Mouse (Mus musculus): Measurements from ENCODE around the gene Rcan1. TPM values are rescaled to one million over a fixed set of nuclear protein-coding genes. Genes with fewer than 3 reads are reported as not detected.

Rcan1 gene
- polyA plus RNA-seq, 1 experiment: 44.4 TPM

- H3K27ac ChIP-seq (ENCODE audit: insufficient read depth, low read depth, low read length): no peak overlapping the region
- H3K27me3 ChIP-seq (replicated peaks; ENCODE audit: control insufficient read depth, insufficient read depth, low read length): no peaks in the 10 kb centered on the region
- no peak for DNase-seq
- TF ChIP-seq POLR2A (IDR thresholded peaks at IDR 0.05; ENCODE audit: low read depth, low read length): no peak
- TF ChIP-seq CTCF (conservative IDR thresholded peaks at IDR 0.05; ENCODE audit: insufficient read depth, insufficient read length, low read depth, low read length): no peak
- H3K4me1 ChIP-seq (ENCODE audit: control insufficient read depth, insufficient read depth, low read length): no peaks in the 10 kb centered on the region
- 79% methylated on average over 4 of the region's 4 CpGs for WGBS
- H3K36me3 ChIP-seq (ENCODE audit: control insufficient read depth, insufficient read depth, low read length): no peaks in the 10 kb centered on the region
- H3K4me3 ChIP-seq (ENCODE audit: insufficient read depth, low read depth, low read length): no peak overlapping the region
Measured at GRCm38 (mm10) chr16:92507573-92507972, 36.9 kb upstream of the Rcan1 start.

- H3K27ac ChIP-seq (ENCODE audit: insufficient read depth, low read depth, low read length): no peak overlapping the region
- WGBS: 58% methylated on average over 5 of the region's 5 CpGs
- H3K36me3 ChIP-seq (ENCODE audit: control insufficient read depth, insufficient read depth, low read length): no peaks in the 10 kb centered on the region
- DNase-seq: no peak
- H3K4me1 ChIP-seq (ENCODE audit: control insufficient read depth, insufficient read depth, low read length): no peaks in the 10 kb centered on the region
- H3K4me3 ChIP-seq (ENCODE audit: insufficient read depth, low read depth, low read length): no peak overlapping the region
- TF ChIP-seq CTCF (conservative IDR thresholded peaks at IDR 0.05; ENCODE audit: insufficient read depth, insufficient read length, low read depth, low read length) (no peak), POLR2A (IDR thresholded peaks at IDR 0.05; ENCODE audit: low read depth, low read length) (no peak)
- H3K27me3 ChIP-seq (replicated peaks; ENCODE audit: control insufficient read depth, insufficient read depth, low read length): peaks cover 1% of the 10 kb centered on the region; the same call in 1 of the 2 replicates
Measured at GRCm38 (mm10) chr16:92503105-92503504, 32.4 kb upstream of the Rcan1 start.

- Histone ChIP-seq H3K36me3 (ENCODE audit: control insufficient read depth, insufficient read depth, low read length) (no peaks in the 10 kb centered on the region), H3K27ac (ENCODE audit: insufficient read depth, low read depth, low read length) (no peak overlapping the region), H3K27me3 (replicated peaks; ENCODE audit: control insufficient read depth, insufficient read depth, low read length) (peaks cover 1% of the 10 kb centered on the region; the same call in 1 of the 2 replicates), H3K4me3 (ENCODE audit: insufficient read depth, low read depth, low read length) (no peak overlapping the region), H3K4me1 (ENCODE audit: control insufficient read depth, insufficient read depth, low read length) (no peaks in the 10 kb centered on the region)
- 88% methylated on average over 8 of the region's 8 CpGs for WGBS
- DNase-seq: no peak
- no peak for TF ChIP-seq POLR2A (IDR thresholded peaks at IDR 0.05; ENCODE audit: low read depth, low read length)
- no peak for TF ChIP-seq CTCF (conservative IDR thresholded peaks at IDR 0.05; ENCODE audit: insufficient read depth, insufficient read length, low read depth, low read length)
Measured at GRCm38 (mm10) chr16:92500534-92500933, 29.9 kb upstream of the Rcan1 start.

GRCm38 (mm10) chr16:92499324-92499723 is 28.7 kb upstream of the Rcan1 start:
- Histone ChIP-seq H3K4me3 (ENCODE audit: insufficient read depth, low read depth, low read length) (no peak overlapping the region), H3K36me3 (ENCODE audit: control insufficient read depth, insufficient read depth, low read length) (no peaks in the 10 kb centered on the region), H3K4me1 (ENCODE audit: control insufficient read depth, insufficient read depth, low read length) (no peaks in the 10 kb centered on the region), H3K27me3 (replicated peaks; ENCODE audit: control insufficient read depth, insufficient read depth, low read length) (peaks cover 1% of the 10 kb centered on the region; the same call in 1 of the 2 replicates), H3K27ac (ENCODE audit: insufficient read depth, low read depth, low read length) (no peak overlapping the region)
- WGBS: 32% methylated on average over 15 of the region's 15 CpGs
- no peak for TF ChIP-seq POLR2A (IDR thresholded peaks at IDR 0.05; ENCODE audit: low read depth, low read length)
- no peak for TF ChIP-seq CTCF (conservative IDR thresholded peaks at IDR 0.05; ENCODE audit: insufficient read depth, insufficient read length, low read depth, low read length)
- DNase-seq: no peak

- 1% methylated on average over 34 of the region's 34 CpGs for WGBS
Measured at GRCm38 (mm10) chr16:92498589-92498981, 27.9 kb upstream of the Rcan1 start.

GRCm38 (mm10) chr16:92497851-92498588 is 27.4 kb upstream of the Rcan1 start:
- no peak overlapping the region for H3K27ac ChIP-seq (ENCODE audit: insufficient read depth, low read depth, low read length)
- peaks cover 1% of the 10 kb centered on the region; the same call in 1 of the 2 replicates for H3K27me3 ChIP-seq (replicated peaks; ENCODE audit: control insufficient read depth, insufficient read depth, low read length)
- 0 out of 2 replicates have a peak overlapping the region, but pooled peaks have one; percentile 1 for H3K4me3 ChIP-seq (ENCODE audit: insufficient read depth, low read depth, low read length)
- H3K4me1 ChIP-seq (ENCODE audit: control insufficient read depth, insufficient read depth, low read length): no peaks in the 10 kb centered on the region
- H3K36me3 ChIP-seq (ENCODE audit: control insufficient read depth, insufficient read depth, low read length): no peaks in the 10 kb centered on the region
- no peak for DNase-seq
- WGBS: 21% methylated on average over 26 of the region's 26 CpGs
- TF ChIP-seq POLR2A (IDR thresholded peaks at IDR 0.05; ENCODE audit: low read depth, low read length): no peak
- no peak for TF ChIP-seq CTCF (conservative IDR thresholded peaks at IDR 0.05; ENCODE audit: insufficient read depth, insufficient read length, low read depth, low read length)

More at GRCm38 (mm10) chr16:92498589-92498981, 27.9 kb upstream of the Rcan1 start:
- Histone ChIP-seq H3K36me3 (ENCODE audit: control insufficient read depth, insufficient read depth, low read length) (no peaks in the 10 kb centered on the region), H3K27me3 (replicated peaks; ENCODE audit: control insufficient read depth, insufficient read depth, low read length) (peaks cover 1% of the 10 kb centered on the region; the same call in 1 of the 2 replicates), H3K4me1 (ENCODE audit: control insufficient read depth, insufficient read depth, low read length) (no peaks in the 10 kb centered on the region), H3K27ac (ENCODE audit: insufficient read depth, low read depth, low read length) (no peak overlapping the region), H3K4me3 (ENCODE audit: insufficient read depth, low read depth, low read length) (0 out of 2 replicates have a peak overlapping the region, but pooled peaks have one; percentile 1)
- no peak for DNase-seq
- TF ChIP-seq POLR2A (IDR thresholded peaks at IDR 0.05; ENCODE audit: low read depth, low read length): no peak
- no peak for TF ChIP-seq CTCF (conservative IDR thresholded peaks at IDR 0.05; ENCODE audit: insufficient read depth, insufficient read length, low read depth, low read length)

- no peak for DNase-seq
- TF ChIP-seq CTCF (conservative IDR thresholded peaks at IDR 0.05; ENCODE audit: insufficient read depth, insufficient read length, low read depth, low read length): no peak
- no peaks in the 10 kb centered on the region for H3K27me3 ChIP-seq (replicated peaks; ENCODE audit: control insufficient read depth, insufficient read depth, low read length)
- no peaks in the 10 kb centered on the region for H3K36me3 ChIP-seq (ENCODE audit: control insufficient read depth, insufficient read depth, low read length)
- WGBS: 78% methylated on average over 9 of the region's 9 CpGs
- H3K4me1 ChIP-seq (ENCODE audit: control insufficient read depth, insufficient read depth, low read length): no peaks in the 10 kb centered on the region
- H3K4me3 ChIP-seq (ENCODE audit: insufficient read depth, low read depth, low read length): no peak overlapping the region
- H3K27ac ChIP-seq (ENCODE audit: insufficient read depth, low read depth, low read length): no peak overlapping the region
Measured at GRCm38 (mm10) chr16:92489356-92489755, 18.7 kb upstream of the Rcan1 start.
